Mouse (Mus musculus) cerebellum, postnatal 25 days (tissue): Measurements from ENCODE around the gene Osbpl3.
A peak's percentile ranks its signal among the peaks of the same experiment; 100 is the strongest.

Experiments
- DNase-seq, 2 experiments: peaks; one replicate each; pipeline ENCODE4 v3.0.0; 2021; ENCODE audit warnings: mixed read lengths in 2 of 2

The Osbpl3 gene

DNA sequence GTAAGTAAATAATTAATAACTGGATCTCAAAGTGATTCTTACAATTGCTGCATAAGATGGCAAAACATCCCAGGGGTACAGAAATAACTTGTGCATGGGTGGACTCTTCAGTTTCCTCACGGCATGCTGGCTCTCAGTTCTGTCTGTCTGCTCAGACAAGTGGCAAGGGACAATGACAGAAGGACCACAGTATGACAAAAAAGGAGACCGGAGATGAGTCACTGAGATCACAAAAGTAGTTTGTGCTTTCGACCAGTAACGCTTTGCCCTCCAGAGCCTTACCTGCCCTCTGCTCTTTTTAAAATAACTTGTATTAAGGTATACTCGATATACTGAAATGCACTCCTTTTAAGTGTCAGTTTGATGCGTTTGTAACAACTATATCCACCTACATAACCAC is 55.8 kb downstream of the Osbpl3 start:
- DNase-seq, result peak in 1 of 2 experiments; percentile 32

DNA sequence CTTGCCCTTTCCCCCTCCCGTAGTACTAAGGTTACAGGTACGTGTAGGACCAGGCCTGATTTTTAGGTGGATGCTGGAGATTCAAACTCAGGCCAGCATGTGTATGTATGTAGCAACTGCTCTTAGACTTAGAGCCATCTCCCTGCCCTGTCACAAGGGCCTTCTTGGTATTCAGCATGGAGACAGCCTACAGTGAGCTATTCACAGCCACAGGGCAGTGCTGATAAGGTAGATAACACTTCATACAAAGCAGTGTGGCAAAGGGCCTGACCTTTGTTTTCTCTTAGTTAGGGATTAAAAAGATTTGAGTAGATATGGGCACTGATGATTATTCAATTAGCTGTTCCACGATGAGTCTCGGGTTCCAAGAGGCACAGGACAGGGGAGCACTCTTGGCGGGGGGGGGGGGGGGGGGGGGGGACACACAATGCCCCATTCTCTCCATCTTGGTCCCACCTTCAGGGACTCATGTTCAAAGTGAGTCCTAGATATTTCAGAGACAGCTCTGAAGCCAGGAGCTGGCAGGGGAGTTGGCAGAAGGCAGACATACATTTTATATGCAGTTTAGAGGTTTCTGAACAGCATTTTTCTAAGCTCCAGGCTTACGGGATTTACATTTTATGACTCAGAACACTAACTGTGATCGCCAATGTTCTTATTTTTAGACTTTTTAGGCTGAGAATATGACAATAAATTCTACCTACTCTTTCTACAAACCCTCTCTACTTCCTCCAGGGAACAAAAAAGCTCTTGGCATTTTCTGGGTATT is 56.4 kb downstream of the Osbpl3 start:
- DNase-seq, result no peak

DNA sequence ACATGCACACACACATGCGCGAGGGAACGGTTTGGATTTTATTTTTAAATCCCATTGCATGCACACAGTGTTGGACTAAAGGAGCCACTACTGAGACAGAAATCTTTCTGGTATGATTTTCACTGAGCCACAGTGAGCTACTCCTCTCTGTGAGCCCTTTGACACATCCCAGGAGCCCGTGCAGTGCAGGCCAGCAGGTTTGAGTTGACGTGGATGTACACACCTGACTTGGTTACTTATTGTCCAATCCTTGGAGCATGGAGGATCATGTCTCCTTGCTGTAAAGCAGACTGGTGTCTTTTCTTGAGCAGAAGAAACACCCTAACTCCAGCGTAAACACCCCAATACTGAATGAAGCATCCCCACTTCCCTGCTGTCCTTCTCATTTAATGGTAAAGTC is 57.7 kb downstream of the Osbpl3 start:
- no peak for DNase-seq

DNA sequence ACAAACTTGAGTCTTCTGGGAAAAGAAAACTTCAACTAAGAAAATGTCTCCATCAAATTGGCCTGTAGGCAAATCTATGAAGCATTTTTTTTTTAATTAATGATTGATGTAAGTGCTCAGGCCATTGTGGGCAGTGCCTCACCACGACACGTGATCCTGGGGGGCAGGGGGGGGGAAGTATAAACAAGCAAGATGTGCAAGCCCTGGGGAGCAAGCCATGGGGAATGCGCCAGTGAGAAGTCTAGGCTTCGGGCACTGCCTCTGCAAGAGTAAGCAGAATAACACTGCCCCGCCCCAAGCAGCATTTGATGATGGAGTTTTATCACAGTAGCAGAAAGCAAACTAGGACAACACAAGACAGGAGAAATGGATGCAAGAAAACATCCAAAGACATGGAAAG is 58.9 kb downstream of the Osbpl3 start:
- no peak for DNase-seq

DNA sequence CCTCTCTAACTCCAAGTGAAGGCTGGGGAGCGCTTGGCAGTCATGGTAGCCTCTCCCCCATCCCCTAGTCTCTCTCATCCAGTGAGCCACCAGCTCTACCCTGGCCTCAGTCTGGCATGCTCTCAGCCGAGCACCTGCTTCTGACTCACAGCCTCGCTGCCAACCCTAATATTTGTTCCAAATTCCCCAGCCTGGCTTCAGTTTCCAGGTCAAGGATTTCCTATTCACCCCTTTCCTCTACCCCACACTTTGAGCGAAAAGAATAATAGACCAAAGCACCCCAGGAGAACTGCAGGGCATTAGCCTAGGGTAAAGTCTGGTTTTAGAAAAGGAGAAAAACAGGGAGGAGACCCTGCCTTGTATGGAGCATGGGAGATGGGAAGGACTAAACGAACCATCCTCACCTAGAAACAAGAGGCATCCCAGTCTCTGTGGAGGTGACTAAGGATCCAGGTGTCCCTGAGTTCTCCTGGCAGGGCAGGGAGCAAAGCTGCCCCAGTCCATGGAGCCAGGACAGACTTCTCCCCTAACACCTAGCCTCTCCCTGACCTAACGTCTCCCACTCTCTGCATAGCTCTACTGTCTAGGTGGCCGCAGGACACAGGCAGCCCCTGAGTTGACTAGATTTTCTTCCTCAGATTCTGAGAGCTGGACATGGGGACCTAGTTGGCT is 60.2 kb downstream of the Osbpl3 start:
- DNase-seq, result peak; percentile 72 to 83

DNA sequence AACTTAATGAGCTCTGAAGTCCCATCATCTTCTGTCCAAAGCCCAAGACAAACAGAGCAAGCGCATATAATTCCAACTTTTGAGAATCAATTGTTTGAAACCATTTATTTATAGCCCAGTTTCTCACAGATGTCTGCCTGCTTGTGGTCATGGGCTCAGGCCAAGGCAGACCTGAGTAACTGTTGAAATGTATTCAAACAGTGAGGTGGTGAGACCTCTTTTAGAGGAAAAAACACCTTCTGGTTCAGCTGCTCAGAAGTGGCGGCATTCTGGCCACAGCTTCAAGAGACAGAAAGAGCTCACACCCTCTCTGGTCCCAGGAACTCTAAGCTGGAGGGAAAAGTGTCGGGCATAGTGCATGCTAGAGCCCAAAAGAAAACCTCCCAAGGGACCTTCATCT is 61.6 kb downstream of the Osbpl3 start:
- DNase-seq, result peak; percentile 36 to 40

DNA sequence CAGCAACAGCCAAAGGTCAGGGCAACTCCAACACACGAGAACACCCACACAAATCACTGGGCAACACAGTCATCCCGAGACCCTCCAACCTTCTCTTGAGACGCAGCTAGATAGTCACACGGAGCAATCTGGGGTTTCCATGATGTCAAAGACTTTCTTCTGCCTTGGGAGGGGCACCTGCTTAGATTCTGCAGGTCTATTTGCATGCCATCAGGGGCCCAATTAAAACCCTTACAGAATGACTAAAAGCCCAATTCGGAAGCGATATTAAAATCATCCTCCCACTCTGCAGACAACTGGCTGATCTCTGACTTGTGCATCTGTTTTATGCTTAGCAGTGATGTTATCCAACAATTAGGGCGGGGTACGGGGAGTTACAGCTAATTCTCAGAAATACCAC is 62.0 kb downstream of the Osbpl3 start:
- no peak for DNase-seq

DNA sequence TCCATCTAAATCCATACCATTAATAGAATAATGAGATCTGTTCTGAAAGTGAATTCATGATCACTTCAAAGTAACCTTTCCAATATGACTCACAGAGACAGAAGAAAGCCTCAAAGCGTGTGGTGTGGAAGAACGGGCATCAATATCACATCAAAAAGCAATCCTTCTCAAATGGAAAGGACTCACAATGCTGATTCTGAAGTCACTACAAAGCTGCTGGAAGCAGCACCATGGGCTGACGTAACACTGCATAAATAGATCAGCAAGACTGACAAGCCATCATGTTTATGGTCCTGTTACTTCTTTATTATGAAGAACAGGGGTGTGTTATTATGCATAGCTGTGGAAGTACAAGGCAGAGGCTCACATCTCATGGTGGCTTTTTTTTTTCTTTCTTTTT is 64.0 kb downstream of the Osbpl3 start:
- no peak for DNase-seq

DNA sequence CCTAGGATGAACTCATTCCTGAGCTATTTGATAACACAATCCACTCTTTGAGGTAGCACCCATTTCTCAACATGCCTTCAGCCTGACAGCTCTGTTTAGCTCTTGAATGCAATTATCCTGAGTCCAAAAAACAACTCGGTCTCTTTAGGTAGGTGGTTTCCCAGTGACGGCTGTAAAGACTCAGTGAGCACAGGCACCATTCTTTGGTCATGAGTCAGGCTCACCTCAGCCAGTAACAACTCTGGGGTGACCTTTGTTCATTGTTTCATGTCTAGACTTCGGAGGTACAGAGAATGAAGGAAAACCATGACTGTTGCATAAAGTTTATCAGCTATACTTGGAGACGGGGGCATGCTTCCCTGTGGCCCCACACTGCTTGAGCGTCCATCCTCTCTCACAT is 65.7 kb downstream of the Osbpl3 start:
- DNase-seq, result no peak

DNA sequence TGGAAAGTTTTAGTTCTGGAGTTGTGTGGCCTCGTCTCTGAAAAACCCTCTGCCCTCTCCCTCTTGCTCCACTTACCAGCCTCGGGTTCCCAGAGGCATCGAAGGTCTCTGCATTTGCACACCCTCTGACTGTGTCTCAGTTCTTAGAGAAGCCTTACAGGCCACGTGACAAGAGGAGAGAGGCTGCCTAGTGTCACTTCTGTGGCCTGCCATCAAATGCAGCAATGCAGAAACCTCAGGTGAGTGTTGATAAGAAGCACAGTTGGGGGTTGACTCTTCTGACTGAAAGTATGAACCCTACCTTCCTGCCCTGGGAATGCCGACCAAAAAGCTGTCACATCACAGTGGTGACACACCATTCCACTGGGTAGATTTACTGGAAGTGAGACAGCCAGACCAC is 68.4 kb downstream of the Osbpl3 start:
- DNase-seq, result no peak

DNA sequence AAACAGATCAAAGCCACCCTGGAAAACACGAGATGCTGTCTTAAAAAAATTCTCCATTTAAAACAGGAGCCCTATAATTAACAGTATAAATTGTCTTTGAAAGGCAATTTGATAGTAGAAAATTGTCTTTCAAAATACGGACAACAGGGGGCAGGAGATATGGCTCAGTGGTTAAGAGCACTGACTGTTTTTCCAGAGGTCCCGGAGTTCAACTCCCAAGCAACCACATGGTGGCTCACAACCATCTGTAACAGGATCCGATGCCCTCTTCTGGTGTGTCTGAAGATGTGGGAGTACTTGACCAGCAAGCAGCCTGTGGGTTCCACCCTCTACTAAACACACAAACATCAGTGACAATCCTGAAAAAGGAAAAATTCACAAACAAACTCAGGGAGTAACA is 69.5 kb downstream of the Osbpl3 start:
- no peak for DNase-seq

DNA sequence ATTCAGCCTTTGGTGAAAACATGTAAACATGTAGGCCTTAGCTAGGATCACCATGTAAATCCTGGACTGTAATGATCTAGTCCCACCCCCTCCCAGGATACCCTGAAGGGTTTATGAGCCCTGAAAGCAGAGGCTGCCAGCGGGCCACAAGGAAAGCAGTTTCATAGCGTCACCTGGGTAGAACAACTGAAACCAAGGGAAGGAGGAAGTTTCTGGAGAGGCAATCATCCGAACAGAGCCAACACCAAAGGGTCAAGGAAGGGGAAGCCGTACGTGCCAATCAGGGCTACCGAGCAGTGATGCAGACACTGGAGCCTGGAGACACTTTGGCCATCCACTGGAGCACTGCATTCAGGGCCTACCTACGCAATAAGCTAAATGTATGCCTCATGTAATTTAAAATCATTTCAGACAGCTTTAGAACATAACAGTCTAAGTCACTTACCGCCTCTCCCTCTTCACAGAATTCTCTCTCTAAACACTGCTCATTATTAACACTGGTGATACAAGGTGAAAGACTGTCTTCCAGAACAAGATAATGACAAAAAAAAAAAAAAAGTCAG is 70.5 kb downstream of the Osbpl3 start:
- no peak for DNase-seq

DNA sequence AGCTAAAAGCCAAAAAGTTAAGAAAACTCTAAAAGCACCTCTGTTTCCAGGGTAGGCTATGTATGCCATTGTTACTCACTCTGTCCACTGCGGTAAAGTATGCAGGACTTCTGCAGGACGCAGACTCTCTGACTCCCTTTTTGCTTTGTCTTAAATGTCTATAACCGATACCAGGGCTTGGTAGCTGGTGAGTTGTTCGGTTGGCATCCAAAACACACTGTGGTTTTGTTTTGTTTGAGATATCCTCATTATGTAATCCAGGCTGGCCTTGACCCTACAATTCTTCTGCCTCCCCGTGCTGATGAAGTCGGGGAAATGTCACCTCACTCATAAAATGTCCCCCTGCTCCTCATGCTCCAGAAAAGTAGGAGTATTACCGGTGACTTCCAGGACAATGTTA is 73.3 kb downstream of the Osbpl3 start:
- no peak for DNase-seq

DNA sequence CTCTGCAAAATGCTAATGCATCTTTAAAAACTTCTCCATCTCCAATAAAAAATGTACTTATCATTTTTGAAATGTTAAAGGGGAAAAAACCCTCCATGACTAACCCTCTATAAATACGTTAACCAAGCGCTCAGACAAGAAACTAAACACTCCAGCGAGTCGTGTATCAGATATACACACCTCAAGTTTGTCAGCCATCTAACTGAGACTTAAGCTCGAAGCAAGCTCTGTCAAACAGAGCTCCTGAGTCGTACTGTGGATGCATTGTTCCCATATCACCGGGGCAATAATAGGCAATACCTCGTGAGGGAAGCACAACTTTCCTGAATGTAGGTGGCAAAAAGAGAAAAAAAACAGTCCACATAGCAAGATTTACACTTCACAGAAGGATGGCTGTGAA is 73.8 kb downstream of the Osbpl3 start:
- no peak for DNase-seq

DNA sequence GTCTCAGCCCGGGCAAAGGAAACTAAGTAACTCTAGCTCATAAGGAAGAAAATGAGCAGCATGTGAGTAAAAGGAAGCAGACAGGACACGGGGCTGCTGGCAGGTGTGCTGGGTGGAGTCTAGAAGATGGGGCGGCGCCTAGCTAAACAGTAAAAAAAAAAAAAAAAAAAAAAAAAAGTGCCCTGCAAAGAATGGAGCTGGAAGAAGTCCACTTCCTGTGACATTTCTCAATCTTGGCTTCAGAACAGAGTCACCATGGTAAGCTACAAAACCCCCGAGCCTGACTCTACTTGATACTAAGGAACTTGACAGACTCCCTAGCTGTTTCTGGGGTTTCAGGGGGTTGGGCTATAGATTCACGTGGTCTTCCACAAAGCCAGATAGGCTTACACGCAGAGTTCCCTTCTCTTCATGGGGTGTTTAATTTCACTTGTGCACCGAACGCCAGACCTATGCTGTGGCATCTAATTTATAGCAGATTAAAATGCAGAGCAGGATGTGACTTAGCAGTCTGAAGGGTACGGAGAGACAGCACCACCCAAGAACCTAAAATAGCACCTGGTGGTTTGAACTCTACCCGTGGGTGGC is 74.4 kb downstream of the Osbpl3 start:
- no peak for DNase-seq

DNA sequence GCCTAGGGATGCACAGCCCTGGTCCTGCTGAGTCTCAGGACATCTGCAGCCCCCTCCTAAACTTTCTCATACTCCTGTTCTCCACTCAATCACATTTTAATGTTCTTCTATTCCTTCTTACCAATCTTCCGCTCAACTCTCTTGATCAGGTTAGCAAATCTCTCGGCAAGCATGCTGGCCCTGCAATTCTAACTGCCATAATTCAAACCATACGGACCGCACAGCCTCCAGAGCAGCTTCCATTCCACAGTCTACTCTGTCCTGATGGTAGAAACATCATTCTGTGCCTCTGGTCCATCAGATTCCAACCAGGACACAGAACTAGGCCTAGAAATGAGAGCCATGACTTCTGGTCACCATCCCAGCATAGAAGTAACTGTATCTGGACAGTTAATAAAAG is 76.3 kb downstream of the Osbpl3 start:
- no peak for DNase-seq

DNA sequence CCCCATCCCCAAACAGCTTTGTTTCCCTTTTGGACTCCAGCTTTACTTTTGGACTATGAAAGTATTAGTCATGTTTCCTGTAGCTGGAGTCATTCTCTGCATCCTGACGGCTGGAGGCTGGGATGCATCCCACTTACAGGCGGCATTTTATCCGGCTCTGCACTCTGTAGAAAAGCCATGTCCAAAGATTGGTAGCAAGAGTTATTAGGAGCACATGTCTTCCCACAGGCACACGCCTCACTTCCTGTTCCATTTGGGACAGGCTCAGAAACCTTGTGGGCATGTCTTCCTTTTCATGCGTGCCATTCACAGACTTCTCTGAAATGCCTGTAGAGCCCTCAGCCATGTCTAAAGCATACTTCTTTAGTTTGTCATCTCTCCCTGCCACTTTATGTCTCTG is 76.9 kb downstream of the Osbpl3 start:
- no peak for DNase-seq

DNA sequence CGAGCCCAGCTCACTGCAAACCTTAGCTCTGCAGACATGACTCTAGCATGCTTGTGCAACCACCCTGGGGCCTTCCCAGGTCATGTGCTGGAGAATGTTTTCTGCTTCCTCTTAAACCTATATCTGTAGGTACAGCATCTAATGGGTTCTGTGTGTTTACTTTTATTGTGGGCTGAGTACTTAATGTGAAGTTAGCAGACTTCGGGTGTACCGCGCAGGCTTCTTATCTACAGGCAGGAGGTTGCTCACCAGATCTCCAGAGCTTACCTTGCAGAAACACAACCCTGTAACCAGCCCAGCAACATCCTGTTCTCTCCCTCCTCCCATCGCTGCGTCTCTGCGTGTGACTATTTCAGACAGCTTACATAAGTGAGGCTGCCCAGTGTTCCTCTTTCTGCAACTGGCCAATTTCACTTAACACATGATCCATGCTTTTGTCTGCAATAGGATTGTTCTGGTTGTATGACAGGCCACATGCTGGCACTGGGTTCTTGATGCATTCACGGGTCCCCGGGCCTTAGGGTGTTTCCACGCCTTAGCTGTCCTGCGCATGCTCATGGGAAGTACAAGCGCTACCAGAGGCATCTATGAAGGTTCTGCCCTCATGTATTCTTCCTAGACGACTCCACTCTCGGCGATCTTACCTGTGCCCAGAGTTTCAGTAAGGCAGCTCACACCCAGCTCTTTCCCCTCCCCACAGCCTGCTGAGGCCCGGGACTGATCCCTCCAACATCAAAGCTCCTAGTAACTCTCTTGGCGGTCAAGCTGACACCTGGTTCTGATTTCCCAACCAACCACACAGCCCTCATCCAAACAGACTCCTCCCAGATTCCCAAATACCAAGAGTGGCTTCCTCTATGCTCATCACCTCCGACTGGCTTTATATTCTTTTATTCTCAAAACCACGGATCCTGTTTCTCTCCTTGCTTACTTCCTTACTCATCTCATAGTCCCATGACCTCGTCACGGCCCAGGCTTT is 78.0 kb downstream of the Osbpl3 start:
- no peak for DNase-seq

DNA sequence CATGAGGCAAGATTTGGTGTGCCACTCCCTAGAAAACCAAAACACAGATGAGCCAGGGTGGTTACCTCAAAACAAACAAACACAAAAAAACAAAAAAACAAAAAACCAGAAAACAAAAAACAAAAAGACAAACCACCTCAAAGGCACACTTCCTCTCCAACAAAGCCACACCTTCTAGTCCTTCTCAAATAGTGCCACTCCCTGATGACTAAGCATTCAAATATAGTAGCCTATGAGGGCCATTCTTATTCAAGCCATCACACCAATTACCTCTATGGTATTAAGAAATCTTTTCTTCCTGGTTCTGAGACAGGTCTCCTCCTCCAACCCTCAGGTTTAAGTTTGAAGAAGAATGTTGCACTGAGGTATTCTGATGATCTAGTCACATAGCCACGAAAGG is 79.3 kb downstream of the Osbpl3 start:
- no peak for DNase-seq

DNA sequence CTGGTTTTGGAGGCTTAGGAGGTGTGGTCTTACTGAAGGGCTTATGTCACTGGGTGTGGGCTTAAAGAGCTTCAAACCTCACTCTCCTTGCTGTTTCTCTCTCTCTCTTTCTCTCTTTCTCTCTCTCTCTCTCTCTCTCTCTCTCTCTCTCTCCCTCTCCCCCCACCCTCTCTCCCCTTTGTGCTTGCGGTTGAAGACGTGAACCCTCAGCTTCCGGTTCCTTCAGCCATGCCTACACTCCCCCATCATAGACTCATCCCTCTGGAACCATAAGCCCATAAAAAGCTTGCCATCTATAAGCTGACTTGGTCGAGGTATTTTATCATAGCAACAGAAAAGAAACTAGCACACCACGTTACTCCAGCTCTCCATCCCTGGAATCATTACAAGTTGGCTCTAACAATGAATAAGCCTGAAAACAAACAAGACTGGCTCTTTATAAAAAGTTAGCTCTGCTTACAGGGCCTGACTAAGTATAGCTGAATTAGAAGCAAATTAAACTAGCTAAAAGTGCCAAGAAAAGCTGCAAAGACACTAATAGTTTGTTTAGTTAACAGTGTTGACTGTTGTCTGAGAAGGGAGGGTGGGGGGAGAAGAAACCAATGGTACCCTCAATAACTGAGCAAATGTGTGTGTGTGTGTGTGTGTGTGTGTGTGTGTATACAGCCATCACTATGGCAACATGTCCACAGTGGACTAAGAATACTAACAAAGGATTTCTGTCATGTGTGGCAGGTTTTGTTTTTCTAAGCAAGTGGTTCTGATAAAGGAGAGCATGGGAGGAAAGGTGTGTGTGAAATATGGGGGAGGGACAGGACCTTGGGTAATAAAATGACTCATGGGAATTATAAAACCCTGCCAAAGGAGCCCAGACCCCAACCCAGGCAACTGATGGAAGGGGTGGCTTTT is 83.2 kb downstream of the Osbpl3 start:
- DNase-seq, result no peak

DNA sequence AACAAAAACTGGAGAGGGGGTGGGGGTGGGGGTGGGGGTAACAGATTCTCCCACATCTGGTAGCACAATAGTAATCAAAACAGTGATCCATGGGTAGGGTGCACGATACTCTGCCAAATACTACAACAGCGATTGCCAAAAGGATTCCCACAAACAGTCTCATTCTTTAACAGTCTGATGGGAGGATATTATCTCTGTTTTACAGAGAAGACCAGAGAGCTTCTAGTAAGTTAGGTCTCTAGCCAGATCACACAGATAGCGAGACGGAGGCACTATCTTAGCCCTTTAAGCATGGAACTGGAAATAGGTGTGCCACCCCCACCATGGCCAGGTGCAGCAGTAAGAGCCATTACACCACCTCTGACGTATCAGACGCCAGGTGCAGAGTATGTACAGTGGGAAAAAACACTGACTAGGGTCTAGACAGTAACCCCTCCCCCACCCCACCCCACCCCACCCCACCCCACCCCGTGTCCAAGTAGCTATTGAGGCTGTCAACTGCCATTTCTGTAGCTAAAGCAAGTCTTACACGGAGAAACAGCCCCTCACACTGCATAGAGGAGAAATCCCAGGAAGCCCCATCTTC is 84.4 kb downstream of the Osbpl3 start:
- DNase-seq, result no peak
